Mouse (Mus musculus) heart, embryonic 12.5 days (tissue): ENCODE measurements around the gene Zrsr2. TPM values are rescaled to one million over a fixed set of nuclear protein-coding genes. Genes with fewer than 3 reads are reported as not detected.

ENCODE experiments used
- ATAC-seq: fragments of 200-750 bp; cut with Nextera tagmentation; 2 replicates; pipeline ENCODE4 v1.8.0; 2017; ENCODE audit warnings: moderate TSS enrichment, moderate library complexity; ENCODE audit not compliant: insufficient number of reproducible peaks, low FRiP score
- H3K27ac ChIP-seq: fragments of 300-500 bp; sonication (generic); 2 replicates; pipeline ENCODE4 v1.5.1; 2016; ENCODE audit warnings: mild to moderate bottlenecking, moderate library complexity; ENCODE audit not compliant: poor library complexity, severe bottlenecking
- H3K27me3 ChIP-seq: fragments of 300-500 bp; sonication (generic); replicated peaks from 2 replicates; pipeline ENCODE4 v1.6.1; 2016; ENCODE audit warnings: mild to moderate bottlenecking, moderate library complexity
- H3K36me3 ChIP-seq: fragments of 300-500 bp; sonication (generic); 2 replicates; pipeline ENCODE4 v1.6.1; 2016; ENCODE audit warnings: mild to moderate bottlenecking, moderate library complexity
- H3K4me1 ChIP-seq: fragments of 300-500 bp; sonication (generic); replicated peaks from 2 replicates; pipeline ENCODE4 v1.6.1; 2016; ENCODE audit warnings: mild to moderate bottlenecking
- H3K4me2 ChIP-seq: fragments of 300-500 bp; sonication (generic); 2 replicates; pipeline ENCODE4 v1.6.1; 2016; ENCODE audit warnings: mild to moderate bottlenecking, moderate library complexity
- H3K4me3 ChIP-seq: fragments of 300-500 bp; sonication (generic); 2 replicates; pipeline ENCODE4 v1.5.1; 2016; ENCODE audit warnings: mild to moderate bottlenecking
- H3K9ac ChIP-seq: fragments of 300-500 bp; sonication (generic); 2 replicates; pipeline ENCODE4 v1.6.1; 2016; ENCODE audit warnings: mild to moderate bottlenecking, moderate library complexity
- H3K9me3 ChIP-seq: fragments of 300-500 bp; sonication (generic); replicated peaks from 2 replicates; pipeline ENCODE4 v1.6.1; 2016; ENCODE audit warnings: mild to moderate bottlenecking, moderate library complexity
- WGBS: fragments of 180-500 bp; shearing (Covaris S2); methylation state at CpG from one replicate; pipeline ENCODE4 v1.1.7; 2016; 5-methylcytosine and 5-hydroxymethylcytosine counted together
- polyA plus RNA-seq: library from polyadenylated mRNA; unstranded; fragments of >200 nt; fragmentation: Nextera tagmentation; extraction: Ambion mirVana; gene quantifications from 2 replicates; pipeline ENCODE4 v1.2.1, GENCODE M21; 2016

The Zrsr2 gene
- polyA plus RNA-seq, 1 experiment from 2014 or later: 46.9 TPM

GRCm38 (mm10) chrX:163944381-163944780, 14.1 kb downstream of the Zrsr2 start:
- no peak for ATAC-seq
- Histone ChIP-seq H3K9me3 (no peaks in the 10 kb centered on the region), H3K36me3 (peaks cover 47% of the 10 kb centered on the region), H3K27me3 (no peaks in the 10 kb centered on the region), H3K9ac (no peak overlapping the region), H3K4me3 (no peak overlapping the region), H3K27ac (no peak overlapping the region), H3K4me2 (no peak overlapping the region), H3K4me1 (no peaks in the 10 kb centered on the region)
- WGBS: 90% methylated on average over 3 of the region's 3 CpGs

GRCm38 (mm10) chrX:163938587-163938986, 19.9 kb downstream of the Zrsr2 start:
- ATAC-seq: no peak
- Histone ChIP-seq H3K4me1 (no peaks in the 10 kb centered on the region), H3K36me3 (peaks cover 40% of the 10 kb centered on the region), H3K9me3 (no peaks in the 10 kb centered on the region), H3K27ac (no peak overlapping the region), H3K4me2 (no peak overlapping the region), H3K4me3 (no peak overlapping the region), H3K9ac (no peak overlapping the region), H3K27me3 (no peaks in the 10 kb centered on the region)
- WGBS: 84% methylated on average over 6 of the region's 6 CpGs

DNA sequence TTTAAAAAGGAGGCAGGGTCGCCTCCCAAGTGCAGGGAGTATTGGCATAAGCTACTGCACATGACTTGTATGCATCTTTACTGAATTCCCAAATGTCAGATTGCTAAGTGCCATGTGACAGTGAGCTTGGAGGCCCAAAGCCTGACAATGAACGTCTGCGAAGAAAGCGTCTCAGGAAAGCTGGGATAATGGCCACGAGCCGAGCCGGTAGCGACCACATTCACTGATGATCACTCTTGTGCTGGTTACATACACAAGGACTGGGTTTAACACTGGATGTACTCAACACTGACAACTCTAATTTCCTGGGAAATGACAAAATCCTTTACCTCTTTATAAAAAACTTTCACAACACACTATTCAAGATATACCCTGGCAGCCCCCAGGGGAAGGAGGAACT, 23.7 kb downstream of the Zrsr2 start:
- 77% methylated on average over 8 of the region's 8 CpGs for WGBS
- Histone ChIP-seq H3K9ac (no peak overlapping the region), H3K9me3 (no peaks in the 10 kb centered on the region), H3K27ac (no peak overlapping the region), H3K36me3 (peaks cover 24% of the 10 kb centered on the region), H3K4me3 (no peak overlapping the region), H3K27me3 (no peaks in the 10 kb centered on the region), H3K4me2 (no peak overlapping the region), H3K4me1 (no peaks in the 10 kb centered on the region)
- ATAC-seq: no peak

DNA sequence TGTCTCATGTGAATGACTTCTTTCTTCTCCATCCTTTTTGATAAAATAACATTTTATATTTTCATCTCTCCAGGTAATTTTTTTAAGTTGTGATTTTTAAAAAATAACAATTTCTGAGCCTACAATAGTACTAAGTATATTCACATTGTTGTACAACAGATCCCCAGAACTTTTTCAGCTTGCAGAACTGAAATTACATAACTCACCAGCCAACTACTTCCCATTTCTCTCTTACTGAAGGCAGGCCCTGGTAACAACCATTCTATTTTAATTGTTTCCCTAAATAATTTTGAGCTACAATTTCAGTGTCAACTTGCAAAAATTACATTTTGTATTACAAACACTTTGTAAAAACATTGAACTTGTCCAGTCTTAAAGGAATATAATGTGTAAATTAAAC, 28.9 kb downstream of the Zrsr2 start:
- H3K4me1 ChIP-seq: no peaks in the 10 kb centered on the region
- H3K27me3 ChIP-seq: no peaks in the 10 kb centered on the region
- no peaks in the 10 kb centered on the region for H3K36me3 ChIP-seq
- no peak overlapping the region for H3K27ac ChIP-seq
- H3K9ac ChIP-seq: no peak overlapping the region
- no peak overlapping the region for H3K4me3 ChIP-seq
- no peak for ATAC-seq
- no peaks in the 10 kb centered on the region for H3K9me3 ChIP-seq
- H3K4me2 ChIP-seq: no peak overlapping the region

- Histone ChIP-seq H3K9me3 (0 out of 2 replicates have a peak, but pooled peaks cover 8% of the 10 kb centered on the region), H3K36me3 (no peaks in the 10 kb centered on the region), H3K4me1 (no peaks in the 10 kb centered on the region), H3K9ac (no peak overlapping the region), H3K4me3 (no peak overlapping the region), H3K4me2 (no peak overlapping the region), H3K27ac (no peak overlapping the region), H3K27me3 (0 out of 2 replicates have a peak, but pooled peaks cover 5% of the 10 kb centered on the region)
- no peak for ATAC-seq
These were observed 45.7 kb downstream of the Zrsr2 start for GRCm38 (mm10) chrX:163912791-163913190.

DNA sequence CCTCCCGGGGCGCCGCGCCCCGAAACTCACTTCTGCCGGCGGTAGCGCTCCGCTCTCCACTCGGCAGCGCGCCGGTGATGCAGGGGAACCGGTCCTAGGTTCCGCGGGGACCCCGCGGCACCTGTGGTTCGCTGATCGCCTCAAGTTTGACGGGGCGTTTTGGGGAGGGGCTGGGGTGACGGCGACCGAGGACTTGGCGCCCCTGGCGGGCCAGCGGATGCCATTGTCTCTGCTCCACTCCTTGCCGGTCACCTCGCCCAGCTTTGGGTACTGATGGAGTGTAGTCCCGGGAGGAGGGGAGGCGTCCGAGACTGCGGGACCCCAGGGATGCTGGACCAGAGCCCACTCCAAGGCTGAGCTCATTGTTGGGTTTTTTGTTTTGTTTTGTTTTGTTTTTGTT, 49.1 kb downstream of the Zrsr2 start:
- 0 out of 2 replicates have a peak, but pooled peaks cover 8% of the 10 kb centered on the region for H3K9me3 ChIP-seq
- H3K4me3 ChIP-seq: peak overlapping the region; percentile 76
- 0 out of 2 replicates have a peak, but pooled peaks cover 5% of the 10 kb centered on the region for H3K27me3 ChIP-seq
- H3K27ac ChIP-seq: peak overlapping the region; percentile 76
- WGBS: 18% methylated on average over 34 of the region's 34 CpGs
- H3K4me1 ChIP-seq: no peaks in the 10 kb centered on the region
- peak overlapping the region; percentile 77 for H3K9ac ChIP-seq
- peak overlapping the region; percentile 73 for H3K4me2 ChIP-seq
- H3K36me3 ChIP-seq: no peaks in the 10 kb centered on the region
- ATAC-seq: peak; percentile 30

DNA sequence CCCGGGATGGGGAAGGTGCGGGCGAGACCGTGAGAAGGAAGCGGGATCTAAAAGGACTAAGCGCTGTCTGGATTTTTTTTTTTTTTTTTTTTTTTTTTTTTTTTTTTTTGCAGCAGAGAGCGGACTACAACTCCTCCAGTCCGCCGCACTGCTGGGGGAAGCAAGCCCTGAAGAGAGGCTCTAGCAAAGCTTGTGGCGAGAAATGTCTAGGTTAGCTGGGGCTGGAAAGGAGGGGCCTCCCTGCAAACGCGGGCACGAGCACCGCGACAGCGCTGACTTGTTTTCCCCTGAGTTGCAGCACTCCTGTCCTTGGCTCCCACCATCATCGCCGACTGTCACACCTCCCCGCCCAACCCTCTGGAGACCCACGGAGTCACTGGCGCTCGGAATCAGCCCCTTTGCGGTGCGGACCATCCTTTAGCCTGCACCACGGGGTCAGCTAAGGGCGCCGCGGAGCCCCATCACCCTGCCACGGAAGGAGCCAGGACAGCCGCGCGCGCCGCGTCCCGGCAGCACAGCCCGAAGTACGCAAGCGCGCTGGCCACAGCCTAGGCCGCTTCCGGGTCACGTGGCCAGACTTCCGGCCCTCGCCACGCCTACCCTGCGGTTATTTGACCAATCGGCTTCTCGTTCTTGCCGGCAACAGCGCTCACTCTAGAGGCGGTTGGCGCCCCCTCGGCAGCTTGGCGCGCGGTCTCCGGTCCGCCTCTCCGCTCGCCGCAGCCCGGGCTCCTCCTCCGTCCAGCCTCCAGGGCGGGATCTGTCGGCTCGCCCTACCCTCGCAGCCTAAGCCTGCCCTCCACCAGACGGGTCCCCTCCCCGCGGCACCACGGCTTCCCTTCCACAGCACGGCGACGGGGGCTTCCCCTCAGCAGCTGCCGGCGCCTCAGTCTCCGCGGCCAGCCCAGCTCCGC, 49.9 kb downstream of the Zrsr2 start, which contains the start of gene Ap1s2:
TSS of gene Ap1s2 (plus strand) at position 681 of the 914 bp plus-strand sequence.
- Histone ChIP-seq H3K9ac (peak within 1 kb of the TSS; percentile 77), H3K27me3 (0 out of 2 replicates have a peak, but pooled peaks cover 5% of the 10 kb centered on the region), H3K4me1 (no peaks in the 10 kb centered on the region), H3K36me3 (no peaks in the 10 kb centered on the region), H3K4me2 (peak within 1 kb of the TSS; percentile 73), H3K9me3 (0 out of 2 replicates have a peak, but pooled peaks cover 8% of the 10 kb centered on the region), H3K4me3 (peak within 1 kb of the TSS; percentile 76), H3K27ac (peak within 1 kb of the TSS; percentile 80)
- peak; percentile 99 for ATAC-seq
- WGBS: 13% methylated on average over 63 of the region's 80 CpGs

DNA sequence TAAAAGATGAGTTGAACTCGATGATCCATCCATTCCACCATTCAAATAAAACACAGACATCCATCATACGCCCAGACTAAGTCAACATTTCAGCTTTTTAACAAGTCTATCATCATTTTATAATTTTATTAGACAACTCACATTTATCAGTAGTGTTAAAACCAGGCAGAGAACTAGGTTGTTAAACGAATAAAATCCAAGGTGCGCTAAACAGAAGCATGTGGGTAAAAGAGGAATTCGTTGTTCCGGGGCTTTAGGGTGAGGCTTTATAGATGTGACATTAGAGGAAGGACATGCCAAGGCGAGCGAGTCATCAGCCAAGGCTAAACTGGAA, 50.5 kb downstream of the Zrsr2 start:
- Histone ChIP-seq H3K36me3 (no peaks in the 10 kb centered on the region), H3K4me2 (peak overlapping the region; percentile 66), H3K27ac (peak overlapping the region; percentile 80; the same call in 1 of the 2 replicates), H3K9ac (0 out of 2 replicates have a peak overlapping the region, but pooled peaks have one; percentile 65), H3K4me1 (no peaks in the 10 kb centered on the region), H3K27me3 (0 out of 2 replicates have a peak, but pooled peaks cover 5% of the 10 kb centered on the region), H3K9me3 (0 out of 2 replicates have a peak, but pooled peaks cover 8% of the 10 kb centered on the region), H3K4me3 (peak overlapping the region; percentile 76)
- WGBS: 20% methylated on average over 8 of the region's 8 CpGs
- ATAC-seq: no peak

GRCm38 (mm10) chrX:163906861-163907260, 51.6 kb downstream of the Zrsr2 start:
- H3K36me3 ChIP-seq: no peaks in the 10 kb centered on the region
- ATAC-seq: no peak
- WGBS: 84% methylated on average over 2 of the region's 2 CpGs
- no peak overlapping the region for H3K27ac ChIP-seq
- H3K4me1 ChIP-seq: no peaks in the 10 kb centered on the region
- no peak overlapping the region for H3K9ac ChIP-seq
- H3K27me3 ChIP-seq: 0 out of 2 replicates have a peak, but pooled peaks cover 5% of the 10 kb centered on the region
- H3K4me2 ChIP-seq: no peak overlapping the region
- 0 out of 2 replicates have a peak, but pooled peaks cover 8% of the 10 kb centered on the region for H3K9me3 ChIP-seq
- H3K4me3 ChIP-seq: no peak overlapping the region

DNA sequence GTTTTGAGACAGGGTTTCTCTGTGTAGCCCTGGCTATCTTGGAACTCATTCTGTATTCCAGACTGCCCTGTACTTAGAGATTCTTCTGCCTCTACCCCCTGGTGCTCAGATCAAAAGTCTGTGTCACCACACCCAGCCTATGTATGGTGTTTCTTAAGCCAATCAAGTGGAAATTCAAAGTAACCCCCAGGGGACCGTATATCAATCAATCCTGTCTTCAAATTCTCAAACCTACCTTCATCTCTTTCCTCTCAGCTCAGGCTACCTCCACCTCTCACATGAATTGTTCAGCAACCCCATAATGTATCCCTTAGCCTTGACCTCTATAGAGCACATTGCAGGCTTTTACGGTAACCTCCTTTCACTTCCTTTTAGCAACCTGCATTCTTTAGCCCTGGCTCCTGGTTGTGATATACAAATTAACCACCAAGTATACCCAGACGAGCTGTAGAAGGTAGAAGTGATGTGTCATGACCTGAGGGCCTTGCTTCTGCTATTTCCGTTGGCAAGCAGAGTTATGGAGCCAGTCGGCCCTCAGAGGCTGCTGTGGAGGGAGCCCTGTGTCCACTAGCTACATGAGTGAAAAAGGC, 58.9 kb downstream of the Zrsr2 start:
- Histone ChIP-seq H3K36me3 (no peaks in the 10 kb centered on the region), H3K27me3 (no peaks in the 10 kb centered on the region), H3K4me3 (no peak overlapping the region), H3K9me3 (no peaks in the 10 kb centered on the region), H3K27ac (no peak overlapping the region), H3K4me2 (no peak overlapping the region), H3K9ac (no peak overlapping the region), H3K4me1 (no peaks in the 10 kb centered on the region)
- ATAC-seq: no peak
- 50% methylated on average over 5 of the region's 5 CpGs for WGBS

GRCm38 (mm10) chrX:163897354-163897753, 61.1 kb downstream of the Zrsr2 start:
- ATAC-seq: no peak
- WGBS: 50% methylated on average over 1 of the region's 1 CpGs
- Histone ChIP-seq H3K4me1 (no peaks in the 10 kb centered on the region), H3K9me3 (no peaks in the 10 kb centered on the region), H3K27me3 (no peaks in the 10 kb centered on the region), H3K4me3 (no peak overlapping the region), H3K27ac (no peak overlapping the region), H3K4me2 (no peak overlapping the region), H3K36me3 (no peaks in the 10 kb centered on the region), H3K9ac (no peak overlapping the region)
